Mouse (Mus musculus) erythroid progenitor cell, adult 5-6 weeks (primary cell): ENCODE results near the gene Caly. TPM values are rescaled to one million over a fixed set of nuclear protein-coding genes. Genes with fewer than 3 reads are reported as not detected.

Experiments
- ATAC-seq: replicated peaks from 2 replicates; pipeline ENCODE4 v1.8.0; 2016; ENCODE audit warnings: moderate number of reproducible peaks, mild to moderate bottlenecking, moderate TSS enrichment, inconsistent platforms; ENCODE audit not compliant: poor library complexity, low FRiP score, severe bottlenecking
- total RNA-seq, 2 experiments: library from RNA; stranded (forward) in 1 of 2; stranded (reverse) in 1 of 2; fragments of 150-400 nt in 1 of 2; fragments of 186-747, 209-891 nt in 1 of 2; gene quantifications; 2 replicates each; pipeline versions ENCODE4 v1.2.3 to v1.2.4; 2015 to 2017; ENCODE audit warnings: low replicate concordance in 2 of 2

The Caly gene
- total RNA-seq, 2 experiments from 2014 or later: not detected

DNA sequence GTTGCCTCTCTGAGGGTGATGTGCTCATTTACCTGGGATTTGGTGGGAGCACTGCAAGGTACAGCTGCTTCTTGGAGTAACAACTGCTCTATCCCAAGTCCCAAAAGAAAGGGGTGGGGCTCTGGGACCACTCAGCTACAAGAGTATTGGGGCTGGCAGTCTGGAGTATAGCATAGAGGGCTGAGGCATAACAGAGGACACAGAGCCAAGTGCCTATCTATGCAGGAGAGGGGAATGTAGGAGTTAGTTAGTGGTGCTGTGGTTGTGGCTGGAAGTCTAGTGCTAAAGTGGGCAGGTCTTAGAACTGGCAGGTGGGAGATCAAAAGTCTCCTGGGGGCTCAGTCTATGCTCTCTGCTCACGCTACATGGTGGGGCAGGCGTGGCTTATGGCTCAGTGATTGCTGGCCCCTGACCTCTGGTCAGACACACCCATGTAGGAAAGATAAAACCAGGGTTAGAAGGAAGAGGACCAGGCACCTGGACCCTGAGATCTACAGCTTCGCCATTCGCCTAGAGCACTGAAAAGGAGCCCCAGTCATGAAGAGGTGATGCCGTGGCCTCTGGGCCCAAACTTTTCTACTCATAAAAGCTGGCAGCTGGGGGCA, 10.7 kb upstream of the Caly start, which contains the start of gene Prap1:
Prap1 (plus strand) TSS at position 472 of the 605 bp plus-strand sequence.
- ATAC-seq: no peak

DNA sequence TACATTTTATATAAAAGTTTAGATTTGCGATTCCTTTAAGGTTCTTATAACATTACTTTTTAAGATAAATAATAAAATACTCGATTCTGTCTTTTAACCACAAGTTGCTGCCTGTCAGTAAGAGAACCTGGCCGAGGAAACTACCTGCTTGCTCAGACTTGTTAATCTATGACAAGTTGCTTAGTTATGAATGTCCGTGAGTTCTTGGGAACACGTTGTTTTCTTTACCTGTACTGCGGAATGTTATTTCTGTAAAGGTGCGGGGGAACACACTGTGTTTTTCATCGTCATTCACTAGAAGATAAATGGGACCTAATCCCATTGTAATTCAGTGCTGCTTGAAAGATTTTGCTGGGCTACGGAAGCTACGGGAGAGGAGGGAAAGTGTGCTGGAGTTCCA, 8.3 kb upstream of the Caly start:
- ATAC-seq: no peak

DNA sequence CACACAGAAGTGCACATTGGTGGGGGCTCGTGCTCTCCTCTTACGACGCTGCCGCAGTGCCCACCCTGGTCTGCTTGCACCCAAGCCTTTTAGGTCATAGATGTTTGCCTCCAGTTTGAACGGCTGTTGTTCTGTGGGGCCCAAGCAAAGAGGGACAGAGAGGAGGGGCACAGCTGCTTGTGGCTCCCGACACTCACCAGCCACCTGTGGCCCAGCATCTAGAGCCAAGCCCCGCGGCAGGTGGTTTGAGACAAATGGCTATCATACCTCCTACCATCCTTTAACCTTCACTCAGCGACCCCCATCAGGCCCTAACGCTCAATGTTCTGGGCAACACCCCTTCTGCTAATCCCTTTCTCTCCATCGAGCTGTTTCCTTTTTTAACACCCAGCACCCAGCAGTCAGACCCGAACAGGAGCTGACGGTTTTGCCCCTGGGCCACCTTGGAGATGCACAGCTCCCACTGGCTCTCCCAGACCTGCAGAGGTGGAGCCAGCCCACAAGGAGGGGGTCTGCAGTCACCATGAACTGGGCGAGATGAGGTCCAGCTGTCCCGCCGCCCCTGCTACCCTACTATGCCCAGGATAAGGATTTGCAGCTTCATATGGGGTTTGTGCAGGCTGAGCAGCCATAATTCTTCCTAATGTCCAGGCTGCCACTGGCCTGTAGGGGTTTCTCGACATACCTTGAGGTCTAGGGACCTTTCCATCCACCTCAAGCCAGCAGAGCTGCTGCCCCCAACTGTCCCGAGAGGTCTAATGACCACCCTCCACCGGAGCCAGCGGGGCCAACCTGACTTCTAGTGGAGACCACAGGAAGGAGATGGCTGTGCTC, 723 bp downstream of the Caly start:
- ATAC-seq: no peak

DNA sequence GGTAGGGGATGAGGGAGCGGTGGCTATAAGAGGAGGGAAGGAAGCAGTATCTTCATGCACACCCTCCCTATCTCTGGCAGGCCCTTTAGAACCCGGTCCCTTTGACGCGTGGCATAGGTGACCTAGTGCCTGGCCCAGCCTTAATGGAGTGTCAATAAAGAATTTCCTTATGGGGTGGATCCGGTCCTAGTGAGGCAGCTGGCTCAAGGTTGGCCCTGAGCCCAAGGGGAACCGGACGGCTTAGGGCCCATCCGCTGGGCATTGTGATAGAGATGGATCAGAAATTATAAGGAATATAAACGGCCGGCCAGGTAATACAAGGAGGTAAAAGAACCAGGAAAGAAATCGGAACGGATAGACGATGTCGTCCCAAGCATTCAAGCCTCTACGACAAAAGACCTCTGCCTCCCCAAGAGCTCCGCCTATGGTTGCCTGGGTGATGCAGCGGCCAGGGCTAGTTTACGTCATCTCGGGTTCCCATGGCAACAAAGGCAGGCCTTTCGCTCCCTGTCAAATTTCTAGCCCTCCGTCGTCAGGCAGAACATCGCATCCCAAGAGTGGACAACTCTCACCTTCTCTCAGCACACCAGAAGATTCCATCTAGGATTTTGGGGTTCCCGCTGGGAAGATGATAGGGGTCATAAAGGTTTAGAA, 1.7 kb downstream of the Caly start:
- ATAC-seq: no peak

DNA sequence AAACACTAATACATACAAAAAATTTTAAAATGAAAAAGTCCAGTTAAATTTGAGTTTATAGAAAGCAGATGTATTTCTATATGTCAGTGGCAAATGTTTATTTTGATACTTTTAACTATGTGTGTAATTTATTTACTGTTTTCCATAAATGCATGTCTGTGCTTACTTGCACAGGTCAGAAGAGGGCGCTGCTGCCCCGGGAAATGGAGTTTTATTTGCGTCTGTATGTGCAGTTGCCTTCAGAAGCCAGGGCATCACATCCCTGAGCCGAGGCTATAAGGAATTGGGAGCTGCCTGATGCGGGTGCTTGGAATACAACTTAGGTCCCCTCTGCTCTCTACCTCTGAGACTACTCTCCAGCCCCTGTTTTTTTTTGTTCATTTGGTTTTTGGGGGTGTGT, 3.6 kb downstream of the Caly start:
- ATAC-seq: no peak

DNA sequence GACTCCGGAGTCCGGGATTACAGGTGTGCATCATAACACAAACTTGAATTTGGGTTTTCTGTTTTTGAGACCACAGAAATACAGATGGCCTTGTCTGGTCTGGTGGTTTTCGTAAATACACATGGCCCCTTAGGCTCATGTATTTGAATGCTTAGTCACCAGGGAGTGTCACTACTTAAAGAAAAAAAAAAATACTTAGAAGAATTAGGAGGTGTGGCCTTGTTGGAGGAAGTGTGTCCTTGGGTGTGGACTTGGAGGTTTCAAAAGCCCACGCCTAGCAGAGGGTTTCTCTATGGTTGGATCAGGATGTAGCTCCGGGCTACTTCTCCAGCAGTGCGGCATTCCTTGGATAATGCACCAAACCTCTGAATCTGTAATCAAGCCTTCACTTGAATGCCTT, 4.7 kb downstream of the Caly start:
- no peak for ATAC-seq

DNA sequence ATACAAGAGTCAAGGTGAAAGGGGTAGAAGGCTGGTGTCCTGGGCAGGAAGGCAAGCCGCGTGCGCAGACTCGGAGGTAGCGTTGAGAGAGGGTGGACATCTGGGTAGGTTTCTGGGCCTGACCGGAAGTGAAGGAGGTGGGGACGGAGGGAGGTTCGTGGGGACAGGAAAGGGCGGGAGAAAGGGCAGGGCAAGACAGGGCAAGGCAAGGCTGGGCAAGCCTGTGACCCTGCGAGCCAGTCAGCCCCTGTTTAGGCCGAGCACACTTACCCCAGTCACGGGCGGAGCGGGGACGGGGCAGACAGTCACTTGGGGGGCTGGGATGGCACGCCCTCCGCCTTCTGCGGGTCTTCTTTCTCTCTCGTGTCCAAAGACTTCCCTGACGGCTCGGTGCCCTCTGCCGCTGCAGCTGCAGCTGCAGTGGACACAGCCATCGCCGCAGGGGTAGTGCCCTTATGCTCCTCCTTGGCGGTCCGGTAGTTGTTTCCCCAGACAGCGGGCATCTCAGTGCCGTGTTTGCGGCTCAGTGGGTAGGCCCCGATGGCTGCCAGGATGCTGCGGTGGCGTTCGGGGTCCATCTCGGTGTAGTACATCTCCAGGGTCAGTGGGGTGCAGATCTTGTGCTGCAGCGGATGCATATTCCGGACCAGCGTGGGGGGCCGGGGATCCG, 12.2 kb downstream of the Caly start:
- peak; percentile 40 for ATAC-seq

DNA sequence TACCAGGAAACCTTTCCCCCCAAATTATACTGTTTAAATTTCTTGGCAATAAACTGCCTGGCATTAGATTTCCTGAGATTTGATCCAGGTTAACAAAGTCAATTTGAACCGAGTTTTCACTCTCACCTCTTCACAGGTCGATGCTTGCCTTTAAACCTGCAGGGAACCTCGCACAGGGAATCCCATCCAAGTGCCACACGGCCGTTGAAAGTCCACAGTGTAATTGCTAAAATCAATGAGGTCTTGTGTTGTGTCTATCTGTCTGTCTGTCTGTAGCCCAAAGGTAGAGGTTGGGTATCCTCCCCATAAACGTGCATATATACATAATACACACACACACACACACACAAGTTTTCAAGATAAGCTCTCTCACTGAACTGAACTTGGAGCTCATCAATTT, 15.0 kb downstream of the Caly start:
- ATAC-seq: no peak

DNA sequence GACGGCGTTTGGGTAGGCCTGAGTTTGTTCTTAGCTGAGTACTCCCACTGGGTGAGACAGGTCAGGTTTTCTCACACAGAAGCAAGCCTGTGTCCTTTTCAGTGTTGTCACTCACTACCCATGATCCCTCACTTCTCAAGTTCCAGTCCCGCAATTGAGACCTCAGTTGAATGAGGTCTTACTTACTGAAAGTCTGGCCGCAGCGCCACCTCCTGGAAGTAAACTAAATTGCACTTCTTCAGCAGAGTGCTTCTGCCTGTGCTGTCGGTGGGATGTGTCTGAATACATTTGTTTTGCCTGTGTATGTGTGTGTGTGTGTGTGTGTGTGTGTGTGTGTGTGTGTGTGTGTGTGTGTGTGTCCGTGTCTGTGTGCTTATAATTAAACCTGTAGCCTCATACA, 19.3 kb downstream of the Caly start:
- no peak for ATAC-seq

DNA sequence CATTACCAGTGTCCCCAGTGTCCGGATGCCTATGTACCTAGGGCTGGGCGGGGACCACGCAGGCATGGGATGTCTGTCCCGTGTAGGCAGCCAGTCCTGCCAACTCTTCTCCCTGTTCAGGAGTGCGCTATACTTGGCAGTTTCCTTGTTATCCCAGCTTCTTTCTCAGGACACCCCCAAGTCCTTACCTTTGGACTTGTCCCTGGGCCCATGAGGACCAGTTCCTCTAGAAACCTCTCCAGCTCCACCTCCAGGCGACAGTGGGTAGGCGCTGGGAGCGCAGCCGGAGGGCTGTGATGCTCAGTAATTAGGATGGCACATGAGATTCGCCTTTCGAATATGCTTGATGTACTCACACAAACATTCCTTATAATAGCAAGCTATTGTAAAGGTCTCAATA, 20.0 kb downstream of the Caly start:
- ATAC-seq: no peak

DNA sequence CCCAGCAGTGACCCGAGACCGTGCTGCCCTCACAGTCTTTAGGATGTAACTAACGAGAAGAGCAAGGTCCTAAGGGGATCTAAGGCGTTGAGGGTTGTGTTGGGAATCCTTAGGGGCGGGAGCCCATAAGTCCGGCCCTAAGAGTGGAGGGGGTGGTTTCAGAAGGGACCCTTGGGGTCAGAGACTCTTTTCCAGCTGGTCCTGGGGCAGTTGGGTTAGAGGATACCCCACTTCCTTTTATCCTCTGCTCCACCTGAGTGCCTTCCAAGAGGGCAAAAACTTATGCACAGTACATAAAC, 20.6 kb downstream of the Caly start:
- no peak for ATAC-seq

DNA sequence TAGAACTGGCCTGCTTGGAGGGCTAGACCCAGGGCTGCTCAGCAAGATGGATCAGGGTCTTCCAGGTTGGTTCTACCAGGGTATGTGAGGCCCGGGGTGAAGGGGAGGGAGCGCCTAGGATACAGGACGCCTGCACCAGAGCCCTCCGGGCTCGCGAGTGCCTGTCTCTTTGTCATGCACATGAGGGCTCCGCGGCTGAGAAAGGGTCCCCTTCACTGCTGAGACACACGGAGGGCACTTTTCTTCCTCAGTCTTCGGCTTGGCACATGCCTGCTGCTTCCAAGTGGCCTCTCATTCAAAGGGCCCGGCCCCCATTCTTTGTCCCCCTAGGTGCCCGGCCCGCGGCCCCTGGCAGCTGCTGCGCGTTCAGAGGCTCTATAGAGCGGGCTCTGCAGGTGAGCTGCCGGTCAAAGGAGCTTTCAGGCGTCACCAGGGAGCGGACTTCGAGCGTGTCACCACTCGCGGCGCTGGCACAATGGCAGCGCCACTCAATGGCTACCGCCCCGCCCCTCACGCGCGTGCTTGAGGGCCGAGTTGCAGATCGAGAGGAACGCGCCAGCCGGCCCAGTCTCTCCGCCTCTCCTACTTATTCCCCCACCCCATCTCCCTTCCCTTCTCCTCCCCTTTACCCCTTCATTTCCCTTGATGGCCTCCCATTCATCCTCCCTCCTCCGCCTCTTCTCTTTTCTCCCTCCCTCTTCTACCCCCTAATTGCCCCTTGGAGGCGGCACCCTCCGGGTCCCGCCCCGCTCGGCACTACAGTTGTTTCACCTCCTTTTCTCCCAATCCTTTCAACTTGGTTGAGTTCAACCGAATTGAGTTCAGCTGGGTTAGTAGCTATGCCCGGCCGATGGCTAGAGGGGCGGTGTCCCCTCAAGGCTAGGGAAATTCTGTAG, 21.2 kb downstream of the Caly start:
- ATAC-seq: no peak

DNA sequence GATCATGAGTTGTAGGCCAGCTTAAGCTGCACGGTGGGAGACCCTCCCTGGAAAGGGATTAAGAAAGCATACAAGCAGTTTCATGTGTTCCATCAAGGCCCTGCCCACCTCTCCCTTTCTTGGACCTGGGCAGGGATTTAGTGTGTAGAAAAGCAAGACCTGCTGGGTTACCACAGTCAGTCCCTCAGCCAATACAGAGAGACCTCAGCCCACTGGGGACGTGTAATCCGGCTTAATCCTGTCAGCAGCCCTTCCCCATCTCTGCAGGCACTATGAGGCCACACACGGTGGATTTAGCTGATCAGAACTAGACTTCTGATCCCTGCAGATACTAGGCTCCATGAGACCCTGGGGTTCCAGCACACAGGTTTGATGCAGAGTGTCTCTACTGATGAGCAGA, 22.7 kb downstream of the Caly start:
- ATAC-seq: no peak

DNA sequence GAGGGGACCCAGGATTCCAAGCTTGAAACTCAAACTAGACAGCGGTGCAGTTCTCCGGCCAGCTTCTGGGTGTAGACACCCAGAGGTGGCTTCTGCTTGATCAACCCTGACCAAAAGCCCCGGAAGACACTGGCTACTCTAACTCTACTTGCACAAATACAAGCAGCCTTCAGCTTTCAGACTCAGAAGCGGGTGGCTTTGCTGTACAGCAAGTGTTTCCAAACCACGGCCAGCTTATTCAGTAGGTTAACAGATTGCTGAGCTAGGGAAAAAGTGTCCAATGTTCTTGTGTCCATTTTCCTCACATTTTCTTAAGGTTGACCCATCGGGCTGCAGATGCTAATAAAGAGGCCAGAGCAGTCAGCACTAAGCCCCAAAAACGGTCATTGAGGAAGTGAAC, 23.8 kb downstream of the Caly start:
- ATAC-seq: no peak

DNA sequence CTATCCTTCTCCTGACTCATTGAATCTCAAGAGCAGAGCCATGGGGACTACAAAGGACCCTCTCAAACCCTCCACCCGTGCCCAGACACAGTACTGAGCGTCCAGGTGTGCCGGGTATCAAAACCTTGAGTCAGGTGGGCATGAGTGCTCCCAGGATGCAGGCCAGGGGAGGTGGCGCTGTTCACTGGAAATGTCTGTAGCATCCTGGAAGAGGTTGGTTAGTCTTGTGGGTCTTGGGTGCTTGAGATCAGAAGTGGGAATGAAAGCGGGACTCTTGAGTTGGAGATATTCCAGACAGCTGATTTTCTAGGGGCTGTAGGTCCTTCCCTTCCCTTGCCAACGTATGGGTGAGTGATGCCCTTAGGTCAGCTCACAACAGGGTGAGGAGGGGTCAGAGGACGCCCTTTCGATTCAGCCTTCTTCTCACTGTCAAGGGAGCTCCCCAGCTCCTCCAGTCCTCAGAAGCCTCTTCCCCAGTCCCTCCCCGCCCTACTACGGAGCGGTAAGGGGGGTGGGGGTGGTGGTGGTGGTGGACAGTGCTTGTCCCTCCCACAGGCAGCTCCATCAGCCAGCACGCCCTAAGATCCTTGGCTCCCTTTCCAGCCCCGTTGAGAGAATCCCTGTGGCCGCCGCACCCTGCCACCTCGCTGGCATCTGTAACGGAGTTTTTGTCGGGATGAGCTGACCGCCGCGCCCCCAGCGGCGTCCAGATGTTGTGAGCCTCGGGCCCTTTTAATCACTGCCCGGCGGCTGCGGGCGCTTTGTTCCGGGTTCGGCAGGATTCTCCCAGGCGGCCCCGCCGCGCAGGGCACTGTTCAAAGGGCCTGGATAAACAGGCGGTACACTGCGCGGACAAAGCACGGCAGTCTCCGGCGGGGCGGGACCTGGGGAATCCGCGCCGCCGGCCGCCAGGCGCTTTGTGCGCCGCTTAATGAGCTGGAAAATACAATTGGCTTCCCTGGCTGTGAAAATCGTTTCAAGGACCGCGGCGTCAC, 24.6 kb downstream of the Caly start:
- ATAC-seq: no peak

DNA sequence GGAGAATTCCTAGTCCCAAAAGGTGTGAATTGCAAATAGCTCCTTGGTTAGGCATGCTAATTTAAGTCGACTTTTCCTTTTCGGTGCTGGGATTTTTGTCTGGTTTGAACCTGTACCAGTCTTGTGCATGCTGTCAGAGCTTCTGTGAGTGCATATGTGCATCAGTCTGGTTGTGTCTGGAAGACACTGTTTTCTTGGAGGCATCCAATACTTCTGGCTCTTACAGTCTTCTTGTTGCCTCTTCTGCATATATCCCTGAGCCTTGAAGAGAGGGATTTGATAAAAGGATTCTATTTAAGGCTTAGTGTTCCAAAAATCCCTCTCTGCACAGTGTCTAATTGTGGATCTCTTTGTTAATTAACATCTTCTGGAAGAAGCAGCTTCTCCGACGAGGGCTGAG, 28.2 kb downstream of the Caly start:
- ATAC-seq: no peak

DNA sequence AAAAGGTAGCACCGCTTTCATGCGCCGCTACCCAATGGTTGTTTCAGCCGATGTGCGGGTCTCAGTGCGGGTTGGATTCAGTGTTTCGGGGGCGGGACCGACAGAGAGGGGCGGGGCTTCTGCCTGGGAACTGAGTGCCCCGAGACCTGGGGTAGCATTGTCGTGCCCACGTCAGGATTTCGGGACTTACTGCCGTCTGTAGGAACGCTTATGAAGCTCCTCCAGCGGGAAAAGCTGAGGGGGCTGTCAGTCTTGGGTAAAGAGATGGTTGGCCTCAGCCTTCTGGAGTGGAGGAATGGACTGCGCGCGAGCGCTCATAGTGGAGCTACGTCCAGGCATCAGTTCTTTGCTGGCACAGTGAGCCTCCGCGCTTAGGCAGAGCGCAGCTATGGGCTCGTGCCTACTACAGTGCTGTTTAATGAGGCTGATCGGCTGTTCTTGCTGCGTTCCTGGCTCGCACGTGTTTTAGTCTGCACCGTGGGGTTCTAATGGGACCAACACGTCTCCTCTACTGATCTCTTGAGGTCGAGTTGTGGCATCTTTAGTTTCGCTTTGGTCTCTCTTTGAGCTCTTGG, 33.1 kb downstream of the Caly start:
- ATAC-seq: no peak

DNA sequence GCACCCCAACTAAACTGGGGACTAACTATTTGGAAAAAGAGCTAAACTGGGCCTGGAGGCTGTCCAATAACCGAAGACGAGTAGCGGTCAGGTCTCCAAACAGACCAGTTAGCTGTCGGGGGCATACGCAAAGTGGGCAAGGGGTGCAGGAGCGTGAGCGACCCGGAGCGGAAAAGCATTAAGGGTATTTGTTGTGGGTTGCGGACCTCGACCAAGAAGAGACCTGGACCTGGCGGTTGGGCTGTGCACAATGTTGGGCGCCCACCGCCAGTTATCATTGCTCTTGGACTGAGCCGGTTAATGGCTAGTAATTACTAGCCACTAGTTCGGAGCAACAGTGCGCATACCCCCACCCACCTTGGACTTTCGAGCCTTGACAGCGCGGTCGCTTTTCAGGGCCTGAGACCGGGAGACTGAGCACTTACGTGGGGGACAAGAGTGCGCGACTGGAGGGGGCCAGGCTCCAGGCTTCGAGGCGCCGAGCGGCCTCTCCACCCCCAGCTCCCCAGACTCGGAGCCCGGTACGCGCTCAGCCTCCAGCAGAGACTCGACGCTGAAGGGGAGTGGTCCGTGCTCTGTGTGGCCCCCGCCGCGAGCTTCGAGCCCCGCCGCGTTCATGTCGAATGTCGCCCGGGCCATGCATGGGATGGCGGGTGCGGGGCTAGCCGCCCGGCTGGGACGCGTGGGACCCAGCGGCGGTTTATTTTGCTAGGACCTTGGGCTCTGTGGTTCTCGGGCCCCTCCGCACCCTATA, 33.8 kb downstream of the Caly start, which contains the start of gene Msx3:
Msx3 (minus strand) TSS at position 729 of the 754 bp plus-strand sequence.
- no peak for ATAC-seq
